Mouse (Mus musculus) embryo, embryonic 11.5 days (tissue): ENCODE measurements around the gene Gtf2f2.

Experiments used
- DNase-seq: peaks from one replicate; pipeline ENCODE4 v3.0.0-alpha.2; 2012; ENCODE audit warnings: low read depth, low spot score

Gtf2f2 gene

DNA sequence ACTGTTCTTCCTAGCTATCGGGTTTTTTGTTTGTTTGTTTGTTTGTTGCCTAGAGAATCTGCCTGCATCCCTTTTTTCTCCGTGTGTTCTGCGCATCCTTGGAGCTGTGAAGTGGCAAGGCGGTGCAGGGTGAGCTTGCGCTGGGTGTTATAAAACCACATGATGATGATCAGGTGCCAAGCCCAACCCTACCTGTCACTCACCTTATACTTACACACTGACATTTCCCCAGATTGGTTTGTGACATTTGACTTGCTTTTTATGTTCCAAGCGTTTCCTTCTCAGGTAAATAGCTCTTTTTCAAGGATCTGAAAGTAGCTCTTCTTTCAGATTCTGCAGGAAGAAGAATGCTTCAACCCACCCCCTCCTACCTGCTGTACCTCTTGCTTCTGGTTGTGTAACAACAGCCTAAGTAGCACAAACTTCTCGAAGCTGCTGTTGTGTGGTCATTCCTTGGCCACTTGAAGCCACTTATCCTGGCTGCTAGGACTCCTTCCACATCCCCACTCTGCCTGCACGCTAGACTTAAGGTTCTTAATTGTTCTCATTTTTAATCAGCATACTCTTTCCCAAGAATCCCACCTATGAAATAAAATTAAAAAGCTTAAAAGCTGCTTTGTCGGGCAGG is 143.8 kb downstream of the Gtf2f2 start:
- DNase-seq: no peak

DNA sequence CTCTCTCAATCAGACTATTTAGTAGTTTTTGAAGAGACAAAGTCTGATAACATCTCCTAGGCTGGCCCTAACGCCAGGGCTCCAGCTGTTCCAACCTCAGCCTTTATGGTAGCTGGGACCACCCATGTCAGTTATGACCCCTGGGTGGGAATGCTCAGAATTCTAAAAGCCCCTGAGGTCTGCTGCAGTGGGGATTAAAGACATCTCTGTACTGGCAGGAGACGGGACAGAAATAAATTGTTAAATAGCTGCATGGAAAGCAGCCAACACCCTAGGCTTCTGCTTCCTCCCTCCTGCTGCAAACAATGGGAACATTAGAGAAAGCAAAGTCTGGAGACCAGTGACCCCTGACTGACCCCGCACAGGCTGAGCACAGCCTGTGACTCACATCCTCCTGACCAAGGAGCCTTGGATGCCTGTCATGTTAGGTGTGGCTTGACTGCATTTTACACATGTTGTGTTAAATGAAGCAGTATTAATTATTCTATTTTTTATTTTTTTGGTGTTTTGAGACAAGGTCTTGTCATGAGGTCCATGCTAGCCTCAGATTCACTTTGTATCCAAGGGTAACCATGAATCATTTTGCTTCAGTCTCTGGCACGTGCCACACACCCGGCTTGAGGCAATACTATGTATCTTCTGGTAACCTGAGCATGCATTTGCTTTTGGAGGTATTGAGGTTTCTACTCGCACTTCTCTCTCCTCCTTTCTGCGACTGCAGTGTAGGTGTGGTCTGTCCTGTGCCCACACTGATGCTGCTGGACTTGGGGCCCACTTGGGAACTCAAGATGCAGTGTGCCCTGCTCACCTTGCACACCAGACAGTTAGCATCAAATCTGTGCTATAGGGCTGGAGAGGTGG is 146.9 kb downstream of the Gtf2f2 start:
- DNase-seq: peak; percentile 62

- no peak for DNase-seq
These were observed 148.0 kb downstream of the Gtf2f2 start for GRCm38 (mm10) chr14:75862701-75863100.

DNA sequence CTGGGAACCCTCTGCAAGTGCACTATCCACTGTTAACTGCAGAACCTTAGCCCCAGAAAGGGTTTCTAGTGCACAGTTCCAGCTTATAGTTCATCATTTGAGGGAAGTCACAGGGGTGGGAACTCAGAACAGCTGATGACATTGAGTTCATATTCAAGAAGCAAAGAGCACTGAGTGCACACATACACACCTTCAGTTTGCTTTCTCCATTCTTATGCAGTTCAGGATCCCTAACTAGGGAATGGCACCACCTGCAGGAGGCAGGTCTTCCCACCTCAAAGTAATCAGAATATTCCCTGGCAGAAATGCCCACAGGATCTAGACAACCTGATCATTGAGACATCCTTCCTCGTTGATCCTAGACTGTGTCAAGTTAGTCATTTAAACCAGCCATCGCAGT is 151.0 kb downstream of the Gtf2f2 start:
- DNase-seq: no peak

DNA sequence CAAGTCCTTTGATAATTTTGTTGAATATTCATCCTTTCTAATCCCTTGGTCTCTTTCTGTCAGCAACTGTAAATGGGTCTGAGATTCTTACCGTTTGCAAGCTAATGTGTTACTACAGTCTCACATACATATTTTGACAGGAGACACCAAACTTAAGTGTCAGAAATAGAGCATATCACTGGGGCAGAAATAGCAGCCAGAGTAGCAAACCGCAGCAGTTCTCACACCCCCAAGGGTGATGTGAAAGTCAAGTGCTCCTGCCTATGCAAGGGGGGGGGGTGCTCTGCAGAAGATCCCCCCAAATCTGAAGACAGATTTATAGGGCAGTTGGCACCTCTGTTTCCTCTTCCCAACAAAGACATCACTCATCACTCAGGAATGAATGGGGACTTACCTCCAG is 152.5 kb downstream of the Gtf2f2 start:
- no peak for DNase-seq

DNA sequence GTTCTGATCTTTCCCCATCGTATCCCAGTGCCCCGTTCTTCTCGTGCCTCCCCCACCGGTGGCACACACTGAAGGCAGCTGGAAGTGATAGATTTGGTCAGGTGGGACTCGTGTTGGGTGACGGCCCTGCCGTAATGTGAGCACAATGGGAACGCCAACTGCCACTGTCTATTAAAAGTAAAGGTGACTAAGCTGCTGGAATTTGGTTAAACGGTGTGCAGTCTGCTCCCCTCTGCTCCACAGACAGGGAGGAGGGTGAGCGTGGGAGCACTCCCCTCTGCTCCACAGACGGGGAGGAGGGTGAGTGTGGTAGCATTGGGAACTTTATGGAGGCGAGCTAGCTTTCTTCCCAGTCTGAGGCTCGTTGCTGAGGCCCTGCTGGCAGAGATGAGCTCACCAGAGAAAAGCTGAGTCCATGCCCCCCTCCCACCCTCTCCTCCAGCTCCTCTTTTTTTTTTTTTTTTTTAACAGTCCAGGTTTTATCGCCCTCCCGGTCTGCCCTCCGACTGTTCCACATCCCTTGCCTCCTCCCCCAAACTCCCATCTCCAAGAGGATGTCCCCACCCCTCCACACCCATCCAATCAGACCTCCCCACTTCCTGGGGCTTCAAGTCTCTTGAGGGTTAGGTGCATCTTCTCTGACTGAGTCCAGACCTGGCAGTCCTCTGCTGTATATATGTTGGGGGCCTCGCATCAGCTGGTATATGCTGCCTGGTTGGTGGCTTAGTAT is 155.2 kb downstream of the Gtf2f2 start:
- DNase-seq: no peak

DNA sequence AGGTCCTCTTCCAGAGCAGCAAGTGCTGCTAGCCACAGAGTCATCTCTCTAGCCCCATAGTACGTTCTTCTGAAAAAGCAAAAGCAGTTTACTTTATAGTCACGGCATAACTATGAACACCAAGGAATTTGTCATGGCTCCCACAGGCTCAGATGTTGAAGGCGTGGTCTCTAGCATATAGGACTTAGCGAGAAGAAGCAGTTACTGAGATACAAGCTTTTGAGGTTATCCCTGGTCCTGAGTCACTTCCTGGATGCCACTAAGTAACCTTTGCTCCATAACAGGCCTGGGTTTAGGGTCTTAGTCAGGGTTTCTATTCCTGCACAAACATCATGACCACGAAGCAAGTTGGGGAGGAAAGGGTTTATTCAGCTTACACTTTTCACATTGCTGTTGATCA is 158.6 kb downstream of the Gtf2f2 start:
- no peak for DNase-seq

GRCm38 (mm10) chr14:75850819-75851218 is 159.8 kb downstream of the Gtf2f2 start:
- no peak for DNase-seq

GRCm38 (mm10) chr14:75849842-75850568 is 160.7 kb downstream of the Gtf2f2 start:
- no peak for DNase-seq

DNA sequence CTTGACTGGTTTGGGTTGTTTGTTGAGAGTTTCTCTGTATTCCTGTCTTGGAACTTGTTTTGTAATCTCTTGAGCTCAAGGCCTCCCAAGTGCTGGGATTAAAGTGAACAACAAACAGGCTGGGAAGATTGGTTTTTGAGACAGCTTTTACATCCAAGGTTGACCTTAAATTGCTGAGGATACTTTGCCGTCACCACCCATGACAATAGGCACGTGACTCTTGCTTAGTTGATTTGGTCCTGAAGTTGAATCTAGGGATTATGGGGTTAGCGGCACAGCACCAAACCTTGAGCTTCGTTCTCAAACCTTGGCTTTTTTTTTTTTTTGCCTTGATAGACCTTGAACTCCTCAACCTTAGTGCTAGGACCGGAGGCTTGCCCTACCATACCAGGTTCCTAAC is 161.4 kb downstream of the Gtf2f2 start:
- no peak for DNase-seq

DNA sequence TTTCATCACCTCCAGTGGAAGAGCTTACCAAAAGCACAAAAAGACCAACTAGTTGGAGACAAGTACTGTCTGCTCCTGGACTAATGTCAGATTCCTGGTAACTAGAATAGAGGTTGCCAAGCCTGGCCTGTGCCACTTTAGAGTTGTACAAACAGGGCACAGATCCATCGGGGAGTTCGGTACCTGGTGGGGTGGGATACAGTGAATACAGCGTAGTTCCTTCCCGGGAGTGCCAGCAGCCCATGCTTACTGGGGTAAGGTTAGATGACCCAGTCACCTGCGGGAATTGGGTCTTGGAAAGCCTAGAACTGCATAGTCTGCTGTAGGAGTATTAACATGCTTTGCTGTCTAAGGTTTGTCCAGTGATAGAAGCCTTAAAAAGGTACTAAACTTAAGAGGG is 162.2 kb downstream of the Gtf2f2 start:
- no peak for DNase-seq

DNA sequence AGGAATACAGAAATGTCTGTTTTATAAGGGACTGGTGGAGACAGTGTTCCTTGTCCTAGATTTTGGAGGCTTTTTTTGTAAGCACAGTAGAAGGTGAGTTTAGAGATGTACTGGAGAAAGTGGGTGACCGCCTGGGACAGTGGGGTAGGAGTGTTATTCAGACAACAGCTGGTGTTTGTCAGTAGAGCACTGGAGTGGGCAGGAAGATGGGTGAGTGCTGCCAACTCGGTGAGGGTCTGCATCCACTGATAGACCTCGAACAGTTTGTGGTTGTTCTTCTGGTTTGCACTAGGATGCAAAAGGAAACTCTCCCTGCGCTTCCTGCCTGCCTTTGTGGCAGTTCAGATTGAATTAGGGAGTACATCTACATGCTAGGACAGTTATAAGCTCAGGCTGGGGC is 163.0 kb downstream of the Gtf2f2 start:
- DNase-seq: no peak
